Mouse (Mus musculus) liver (tissue): ENCODE results near the gene Cpne5.
"Not testable (repeated sequence)": the region's sequence is repeated elsewhere in the genome, so short reads cannot be mapped to it uniquely, and the experiment has no call there.

Source experiments
- DNase-seq: peaks from one replicate; pipeline ENCODE4 v3.0.0-alpha.2; 2020; ENCODE audit warnings: mixed read lengths

Gene Cpne5

DNA sequence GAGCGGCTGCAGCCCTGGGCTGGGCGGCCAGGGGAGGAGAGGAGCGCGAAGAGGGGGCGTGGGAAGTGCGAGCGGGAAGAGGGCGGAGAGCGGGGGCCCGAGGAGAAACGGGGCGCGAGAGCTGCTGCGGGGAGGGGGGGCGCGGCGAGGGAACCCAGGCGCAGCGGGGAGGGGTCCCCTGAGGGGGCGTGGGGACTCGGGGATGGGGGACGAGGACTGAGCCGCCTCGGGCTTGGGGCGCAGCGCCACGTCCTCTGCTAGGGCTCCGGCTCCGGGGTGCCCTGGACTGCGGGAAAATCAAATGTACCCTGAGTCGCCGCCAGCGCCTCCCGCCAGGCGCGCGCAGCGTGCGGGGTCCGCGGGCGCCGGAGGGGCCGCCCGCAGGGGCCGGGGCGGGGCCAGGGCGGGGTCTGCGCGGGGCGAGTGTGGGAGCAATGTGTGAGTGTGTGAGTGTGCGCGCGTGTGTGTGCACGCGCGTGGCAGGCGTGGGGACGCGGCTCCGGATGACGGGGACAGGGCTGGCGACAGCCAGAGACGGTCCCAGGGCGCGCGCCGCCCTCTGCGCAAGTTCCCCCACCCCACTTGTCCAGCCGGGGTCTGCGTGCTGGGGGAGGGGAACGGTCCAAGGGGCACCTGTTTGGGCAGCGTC lies at the start of gene Cpne5:
Cpne5 (minus strand) TSS at position 396 of the 649 bp plus-strand sequence.
- no peak for DNase-seq

- no peak for DNase-seq
Measured at GRCm38 (mm10) chr17:29282216-29282952, 44.4 kb upstream of the Cpne5 start.

DNA sequence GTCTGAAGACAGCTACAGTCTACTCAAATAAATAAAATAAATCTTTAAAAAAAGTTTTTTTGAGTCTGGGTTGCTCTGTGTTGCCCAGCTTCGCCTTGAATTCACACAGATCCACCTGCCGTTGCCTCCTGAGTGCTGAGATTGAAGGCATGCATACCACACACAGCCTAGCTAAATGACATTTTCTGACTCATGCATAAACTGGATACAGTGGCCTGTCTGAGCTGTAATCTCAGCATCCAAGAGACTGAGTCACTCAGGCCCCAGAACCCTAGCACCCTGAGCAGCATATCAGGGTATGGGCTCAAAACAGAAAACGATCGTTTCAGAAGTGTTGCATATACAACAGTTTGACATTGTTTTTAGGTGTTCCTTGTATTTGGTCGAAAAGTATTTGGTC lies 43.6 kb upstream of the Cpne5 start:
- DNase-seq: no peak

DNA sequence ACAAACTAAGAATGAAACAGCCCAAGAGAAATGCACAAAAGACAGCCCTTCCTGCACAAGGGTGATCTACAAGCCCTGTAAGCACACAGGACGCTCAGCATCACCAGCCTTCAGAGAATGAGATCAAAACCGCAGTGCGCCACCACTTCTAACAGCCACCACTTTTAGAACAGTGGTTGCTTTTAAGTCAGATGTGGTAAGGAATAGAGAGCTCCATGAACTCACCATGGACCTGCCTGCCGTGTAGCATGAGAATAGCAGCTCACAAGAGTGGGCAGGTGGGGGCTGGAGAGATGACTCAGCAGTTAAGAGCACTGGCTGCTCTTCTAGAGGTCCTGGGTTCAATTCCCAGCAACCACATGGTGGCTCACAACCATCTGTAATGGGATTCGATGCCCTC lies 42.5 kb upstream of the Cpne5 start:
- no peak for DNase-seq

DNA sequence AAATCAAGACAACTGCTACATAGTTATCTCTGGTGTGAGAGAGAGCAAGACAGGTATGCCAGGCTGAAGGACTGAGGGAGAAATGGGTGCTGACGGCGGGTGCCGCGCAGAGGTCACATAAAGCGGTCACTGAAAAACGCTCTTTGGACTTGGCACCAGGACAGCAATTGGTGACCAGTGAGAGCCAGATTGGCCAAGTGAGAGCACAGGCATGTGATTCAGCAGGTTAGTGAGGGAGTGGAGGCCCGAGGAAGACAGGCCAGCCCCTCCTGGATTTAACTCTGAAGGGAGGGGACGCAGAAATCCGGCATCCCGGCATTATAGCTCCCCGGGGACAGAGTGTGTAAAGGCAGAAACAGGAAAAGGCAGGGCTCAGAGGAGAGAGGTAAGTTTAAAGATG lies 35.9 kb upstream of the Cpne5 start:
- DNase-seq: peak; percentile 29

DNA sequence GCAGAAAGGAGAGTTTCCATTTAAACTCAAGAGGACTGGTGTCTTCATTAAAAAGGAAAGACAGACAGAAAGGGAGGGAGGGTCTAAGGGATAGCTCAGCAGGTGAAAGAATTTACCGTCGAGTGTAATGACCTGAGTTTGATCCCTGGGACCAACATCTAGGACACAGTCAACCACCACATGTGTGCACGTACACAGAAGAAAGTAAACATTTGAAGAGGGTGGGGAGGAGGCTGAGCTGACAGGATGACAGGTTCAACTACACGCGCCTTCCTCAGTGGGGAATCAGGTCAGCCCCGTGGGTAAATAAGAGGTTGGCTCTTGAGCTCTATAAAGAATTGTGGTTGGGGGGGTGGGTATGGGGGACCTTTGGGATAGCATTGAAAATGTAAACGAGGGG lies 35.2 kb upstream of the Cpne5 start:
- no peak for DNase-seq

- no peak for DNase-seq
Measured at GRCm38 (mm10) chr17:29270148-29270698, 32.3 kb upstream of the Cpne5 start.

DNA sequence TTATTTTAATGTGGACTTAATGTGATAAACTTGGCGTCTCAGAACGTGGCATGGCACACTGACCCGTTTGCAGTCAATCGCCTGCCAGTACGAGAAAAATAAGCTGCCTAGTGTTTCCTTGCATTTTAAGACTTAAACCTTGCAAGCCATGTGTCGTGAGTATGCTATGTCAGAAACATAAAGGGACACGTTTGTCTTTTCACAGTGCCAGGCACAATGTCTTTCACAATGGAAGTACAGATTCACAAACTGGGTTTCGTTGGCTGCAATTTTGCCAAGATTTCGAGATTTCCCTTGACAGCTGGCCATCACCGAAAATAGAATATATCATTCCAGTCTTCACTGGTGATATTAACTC lies 31.4 kb upstream of the Cpne5 start:
- DNase-seq: no peak

- peak; percentile 97 for DNase-seq
Measured at GRCm38 (mm10) chr17:29268682-29269348, 30.8 kb upstream of the Cpne5 start, which contains the start of gene BC004004. BC004004 (plus strand) TSS chr17:29268788.

- DNase-seq: no peak
Measured at GRCm38 (mm10) chr17:29267931-29268681, 30.1 kb upstream of the Cpne5 start.

DNA sequence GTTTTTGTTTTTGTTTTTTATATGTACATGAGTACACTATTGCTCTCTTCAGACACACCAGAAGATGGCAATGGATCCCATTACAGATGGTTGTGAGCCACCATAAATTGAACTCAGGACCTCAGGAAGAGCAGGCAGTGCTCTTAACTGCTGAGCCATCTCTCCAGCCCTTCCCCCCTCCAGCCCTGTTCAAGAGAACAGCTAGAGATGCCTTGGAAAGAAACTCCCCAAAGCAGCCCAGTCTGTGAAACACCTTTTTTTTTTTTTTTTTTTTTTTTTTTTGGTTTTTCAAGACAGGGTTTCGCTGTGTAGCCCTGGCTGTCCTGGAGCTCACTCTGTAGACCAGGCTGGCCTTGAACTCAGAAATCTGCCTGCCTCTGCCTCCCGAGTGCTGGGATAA lies 29.1 kb upstream of the Cpne5 start:
- not testable (repeated sequence) for DNase-seq

DNA sequence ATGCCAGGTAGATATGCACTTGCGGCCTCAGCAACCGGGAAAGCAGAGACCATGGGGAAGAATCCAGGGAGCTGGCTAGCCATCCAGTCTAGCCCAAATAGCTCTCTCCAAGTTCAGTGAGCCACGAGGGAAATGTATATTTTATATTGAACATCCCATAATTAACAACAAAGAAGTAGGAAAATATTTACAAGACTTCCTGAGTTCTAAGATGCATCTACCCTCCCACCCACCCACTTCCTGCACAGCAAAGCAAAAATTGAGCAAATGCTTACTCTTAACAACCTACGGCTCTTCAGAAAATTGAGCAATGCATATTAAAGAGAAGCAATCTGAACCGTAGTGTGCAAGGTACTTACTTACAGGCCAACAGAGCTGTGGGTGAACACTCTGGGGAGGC lies 26.8 kb upstream of the Cpne5 start:
- DNase-seq: no peak

DNA sequence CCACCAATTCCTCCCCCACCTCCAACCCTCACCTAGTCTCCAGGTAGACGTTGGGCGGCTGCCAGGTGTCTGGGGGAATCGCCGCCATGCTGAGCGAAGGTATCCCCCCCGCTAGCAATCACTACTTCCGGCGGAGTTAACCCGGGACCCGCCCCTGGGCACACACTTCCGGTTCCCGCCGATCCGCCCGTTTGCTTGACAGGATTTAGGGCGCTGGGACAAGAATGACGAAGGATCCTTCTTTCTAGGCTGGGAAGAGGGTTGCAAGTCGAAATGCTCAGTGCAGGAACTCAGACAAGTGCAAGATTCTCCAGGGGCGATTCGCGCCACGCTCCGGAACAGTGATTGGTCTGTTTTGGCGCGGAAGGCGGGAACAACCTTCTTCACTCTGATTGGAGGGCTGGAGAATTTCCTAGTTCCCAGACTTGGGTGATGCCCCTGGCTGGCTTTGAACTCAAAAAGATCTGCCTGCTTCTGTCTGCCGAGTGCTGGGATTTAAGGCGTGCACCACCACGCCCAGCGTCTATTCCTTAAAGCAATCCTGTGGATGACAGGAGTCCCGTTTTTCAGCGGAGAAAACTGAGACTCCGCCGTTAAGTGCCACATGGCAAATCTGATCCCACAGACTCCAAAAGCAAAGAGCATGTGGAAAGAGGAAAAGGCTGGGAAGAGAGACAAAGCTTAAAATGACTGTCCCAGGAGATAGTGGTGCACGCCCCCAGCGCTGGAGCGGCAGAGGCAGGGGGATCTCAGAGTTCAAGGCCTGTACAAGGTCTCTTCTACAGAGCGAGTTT lies 26.1 kb upstream of the Cpne5 start, which contains the start of gene Ppil1:
Ppil1 (minus strand) TSS at position 347 of the 794 bp plus-strand sequence.
- peak; percentile 83 for DNase-seq

DNA sequence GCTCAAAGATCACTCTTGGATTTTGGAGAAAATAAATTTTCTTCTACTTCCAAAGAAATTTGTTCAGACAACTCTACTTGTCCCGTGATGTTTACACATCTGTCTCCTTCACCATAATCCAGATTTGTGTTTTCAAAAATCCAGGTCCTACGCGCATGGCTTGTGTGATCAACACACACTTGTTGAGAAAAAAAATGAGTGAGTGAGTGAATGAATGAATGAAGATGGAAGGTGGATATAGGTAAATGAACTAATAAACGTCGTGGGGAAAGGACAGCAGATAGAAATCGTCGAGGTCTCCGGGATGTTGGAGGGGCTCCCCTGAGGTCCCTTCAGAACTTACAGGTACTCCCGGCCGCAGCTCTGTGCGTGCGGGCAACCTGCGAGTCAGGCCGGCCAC lies 25.4 kb upstream of the Cpne5 start:
- no peak for DNase-seq

GRCm38 (mm10) chr17:29262259-29262649 lies 24.3 kb upstream of the Cpne5 start:
- DNase-seq: no peak

GRCm38 (mm10) chr17:29261603-29262258 lies 23.8 kb upstream of the Cpne5 start:
- DNase-seq: no peak

GRCm38 (mm10) chr17:29260501-29260900 lies 22.5 kb upstream of the Cpne5 start:
- DNase-seq: no peak

DNA sequence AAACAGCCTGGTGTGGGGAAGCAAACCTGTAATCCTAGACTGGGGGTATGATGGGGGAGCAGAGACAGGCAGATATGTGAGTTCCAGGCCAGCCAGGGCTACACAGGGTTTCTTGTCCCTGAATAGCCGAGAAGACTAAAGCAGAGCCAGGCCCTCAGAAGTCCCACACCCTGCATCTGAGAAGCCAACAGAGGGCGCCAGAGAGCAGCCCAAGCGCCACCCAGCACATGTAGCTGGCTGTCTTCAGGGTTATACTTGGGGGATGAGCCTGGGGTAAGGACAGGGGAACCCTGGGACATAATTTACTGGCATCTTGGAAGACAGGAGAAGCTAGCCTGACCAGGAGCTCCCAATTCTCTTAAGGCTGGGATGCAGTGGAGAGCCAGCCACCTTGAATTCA lies 21.5 kb upstream of the Cpne5 start:
- DNase-seq: peak; percentile 83

GRCm38 (mm10) chr17:29258921-29259320 lies 21.0 kb upstream of the Cpne5 start:
- DNase-seq: no peak

GRCm38 (mm10) chr17:29258025-29258558 lies 20.1 kb upstream of the Cpne5 start:
- no peak for DNase-seq

DNA sequence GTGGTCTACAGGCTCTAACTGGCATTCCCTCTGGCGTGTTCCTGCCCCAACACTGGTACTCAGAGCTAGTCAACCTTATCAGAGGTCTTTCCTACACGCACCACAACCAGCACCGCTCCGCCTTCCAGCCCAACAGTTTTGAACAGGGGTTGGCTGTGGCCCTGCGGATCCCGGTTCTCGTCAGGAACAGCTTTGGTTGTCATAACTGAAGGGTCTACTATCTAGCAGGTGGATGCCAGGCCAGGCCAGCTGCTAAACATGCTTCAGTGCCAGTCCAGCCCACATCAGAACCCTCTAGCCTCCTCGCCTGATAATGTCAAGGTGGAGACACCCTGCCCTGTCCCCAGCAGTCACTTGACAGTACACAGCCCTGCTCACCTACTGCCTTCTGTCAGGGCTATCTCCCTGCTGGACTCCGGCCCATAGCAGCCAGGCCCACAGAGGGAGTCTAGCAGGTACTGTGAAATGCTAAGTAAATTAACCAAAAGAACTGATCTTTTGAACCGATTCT lies 19.1 kb upstream of the Cpne5 start:
- DNase-seq: no peak
